Mouse (Mus musculus) kidney, postnatal 0 days (tissue): ENCODE measurements at regions not wholly inside any gene's neighbourhood (a gene's known extent, or its start where the extent isn't known, plus 50 kb on each side); places are given as distances from the start of the nearest gene placed in this dataset.
A peak's percentile ranks its signal among the peaks of the same experiment; 100 is the strongest.

Experiments
- ATAC-seq: fragments of 200-750 bp; cut with Nextera tagmentation; replicated peaks from 2 replicates; pipeline ENCODE4 v1.8.0; 2017; ENCODE audit warnings: low read depth, moderate number of reproducible peaks, moderate TSS enrichment, moderate library complexity; ENCODE audit not compliant: low FRiP score
- DNase-seq: peaks from one replicate; pipeline ENCODE4 v3.0.0-alpha.2; 2016; ENCODE audit warnings: low spot score
- H3K27ac ChIP-seq: fragments of 300-500 bp; sonication (generic); 2 replicates; pipeline ENCODE4 v1.5.1; 2014; ENCODE audit warnings: mild to moderate bottlenecking
- H3K27me3 ChIP-seq: fragments of 300-500 bp; sonication (generic); 2 replicates; pipeline ENCODE4 v1.6.1; 2014; ENCODE audit warnings: low read length, mixed read lengths; ENCODE audit not compliant: insufficient read depth
- H3K36me3 ChIP-seq: fragments of 300-500 bp; sonication (generic); 2 replicates; pipeline ENCODE4 v1.6.1; 2014; ENCODE audit warnings: low read length, mixed read lengths; ENCODE audit not compliant: insufficient read depth
- H3K4me1 ChIP-seq: fragments of 300-500 bp; sonication (generic); replicated peaks from 2 replicates; pipeline ENCODE4 v1.6.1; 2014; ENCODE audit warnings: antibody characterized with exemption, low read length, mixed read lengths; ENCODE audit not compliant: insufficient read depth
- H3K4me2 ChIP-seq: fragments of 300-500 bp; sonication (generic); 2 replicates; pipeline ENCODE4 v1.6.1; 2014; ENCODE audit warnings: mild to moderate bottlenecking, low read length, moderate library complexity, mixed read lengths
- H3K4me3 ChIP-seq: fragments of 300-500 bp; sonication (generic); replicated peaks from 2 replicates; pipeline ENCODE4 v1.5.1; 2014; ENCODE audit warnings: low read depth, low read length
- H3K9ac ChIP-seq: fragments of 300-500 bp; sonication (generic); 2 replicates; pipeline ENCODE4 v1.6.1; 2014; ENCODE audit warnings: low read depth, low read length
- H3K9me3 ChIP-seq: fragments of 300-500 bp; sonication (generic); replicated peaks from 2 replicates; pipeline ENCODE4 v1.6.1; 2016; ENCODE audit warnings: low read length, inconsistent platforms, mixed read lengths
- CTCF ChIP-seq: IDR thresholded peaks from 2 replicates; pipeline ENCODE4 v1.5.1; 2016; ENCODE audit warnings: antibody characterized with exemption, low read depth, mild to moderate bottlenecking, moderate library complexity
- WGBS: fragments of 180-500 bp; shearing (Covaris S2); extraction: QIAGEN DNeasy Blood & Tissue Kit; methylation state at CpG from one replicate; pipeline ENCODE4 v1.1.7; 2014; 5-methylcytosine and 5-hydroxymethylcytosine counted together

DNA sequence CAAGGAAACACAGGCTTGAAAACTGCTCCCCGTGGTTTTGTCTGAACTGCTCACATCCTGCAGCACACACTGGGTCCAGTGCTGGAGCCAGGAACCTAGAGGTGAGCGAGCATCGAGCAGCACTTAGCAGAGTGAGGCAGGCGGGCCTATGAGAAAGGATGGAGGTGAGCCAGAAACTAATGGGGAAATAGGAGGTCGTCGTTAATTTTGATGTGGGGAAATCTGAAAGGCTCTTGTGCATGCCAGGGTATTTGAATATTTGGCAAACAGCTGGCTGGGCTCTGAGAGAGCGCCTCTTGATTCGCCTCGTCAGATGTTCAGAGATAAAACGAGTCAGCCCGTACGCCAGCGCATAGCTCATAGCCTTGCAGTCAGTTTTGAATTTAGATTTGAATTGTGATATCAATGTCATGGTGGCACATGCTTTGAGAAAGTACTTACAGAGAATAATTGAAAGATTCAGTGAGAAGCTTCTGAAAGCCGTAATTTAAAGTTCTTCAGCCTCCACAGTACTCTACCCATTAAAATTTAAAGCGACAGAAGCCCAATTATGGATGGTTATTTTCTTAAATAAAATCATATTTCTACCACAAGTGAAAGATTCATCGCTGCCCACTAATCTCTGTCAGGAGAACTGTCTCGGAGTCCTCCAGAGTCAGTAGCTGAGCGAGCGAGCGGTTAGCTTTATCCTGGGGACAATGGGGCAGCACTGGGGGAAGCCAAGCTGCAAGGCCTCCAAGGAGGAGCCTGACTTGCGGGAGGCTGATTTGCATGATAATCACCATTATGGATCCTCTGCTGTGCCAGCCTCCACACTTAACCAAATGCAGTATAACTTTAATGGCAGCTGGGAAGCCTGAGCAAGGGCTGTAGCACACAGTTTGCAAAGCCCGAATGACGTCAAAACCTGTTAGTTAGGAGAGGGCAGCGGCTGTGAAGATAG lies 227.9 kb upstream of the Nr2f1 start:
- H3K4me2 ChIP-seq, result peak overlapping the region; percentile 57
- peak overlapping the region; percentile 18; the same call in 1 of the 2 replicates for H3K9ac ChIP-seq
- WGBS, result 17% methylated on average over 24 of the region's 24 CpGs
- H3K4me1 ChIP-seq, result no peaks in the 10 kb centered on the region; the same call in 1 of the 2 replicates
- no peaks in the 10 kb centered on the region for H3K36me3 ChIP-seq
- H3K27me3 ChIP-seq, result no peaks in the 10 kb centered on the region
- 0 out of 2 replicates have a peak, but pooled peaks have one; percentile 17 for ATAC-seq
- no peak for TF ChIP-seq CTCF
- H3K4me3 ChIP-seq, result peak overlapping the region; percentile 19
- peak; percentile 43 for DNase-seq
- no peak overlapping the region for H3K27ac ChIP-seq
- no peaks in the 10 kb centered on the region for H3K9me3 ChIP-seq

DNA sequence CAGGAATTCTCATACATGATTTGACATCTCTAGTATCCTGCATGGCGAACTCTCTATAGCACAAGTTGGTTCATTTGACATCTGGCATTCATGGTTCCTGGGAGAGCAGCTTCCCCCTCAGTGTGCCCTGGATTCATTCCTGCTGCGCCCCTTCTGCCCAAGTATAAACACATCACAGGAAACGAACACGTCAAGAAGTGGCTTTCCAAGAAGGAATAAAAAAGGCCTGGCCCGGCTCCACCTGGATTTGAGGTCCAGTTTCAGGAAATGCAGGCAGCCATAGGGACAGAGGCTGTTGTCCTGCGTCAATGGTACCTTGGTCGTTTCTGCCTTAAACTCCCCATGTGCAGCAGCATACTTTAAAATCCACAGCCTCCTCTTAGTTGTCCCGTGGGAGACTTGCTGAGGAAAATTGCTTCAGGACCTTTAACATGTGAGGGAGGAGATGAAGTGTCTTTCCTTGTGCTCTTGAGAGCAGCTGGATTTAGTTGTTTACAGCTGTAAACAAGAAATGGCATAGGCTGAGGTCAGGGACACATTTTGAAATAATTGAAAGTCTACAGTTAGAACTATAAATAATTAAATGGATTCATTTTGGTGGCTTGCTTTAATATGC lies 226.9 kb upstream of the Nr2f1 start:
- peak; percentile 34 for DNase-seq
- no peak overlapping the region for H3K4me2 ChIP-seq

DNA sequence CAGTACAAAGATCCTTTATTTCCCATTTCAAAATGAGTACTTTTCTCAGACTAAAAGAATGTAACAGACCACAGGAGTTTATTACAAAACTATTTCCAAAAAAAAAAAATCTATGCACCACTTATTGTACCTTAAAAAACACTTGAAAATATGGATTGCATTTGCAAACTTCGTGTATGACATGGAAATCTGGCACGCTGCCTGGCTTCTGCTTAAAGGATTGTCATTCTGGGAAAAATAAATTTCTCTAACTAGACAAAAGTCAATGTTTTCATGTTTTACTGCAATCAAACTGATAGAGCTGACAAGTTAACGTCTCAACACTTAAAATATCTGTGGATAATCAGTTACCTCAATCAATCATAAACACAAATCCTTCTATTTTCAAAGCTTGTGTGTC lies 205.5 kb upstream of the Nr2f1 start:
- DNase-seq, result peak; percentile 37

More for the DNA sequence above, 226.9 kb upstream of the Nr2f1 start:
- H3K9me3 ChIP-seq, result no peaks in the 10 kb centered on the region
- no peak for TF ChIP-seq CTCF
- H3K27ac ChIP-seq, result no peak overlapping the region
- no peak overlapping the region for H3K9ac ChIP-seq
- H3K27me3 ChIP-seq, result no peaks in the 10 kb centered on the region
- H3K36me3 ChIP-seq, result no peaks in the 10 kb centered on the region
- no peak for ATAC-seq
- WGBS, result 42% methylated on average over 8 of the region's 8 CpGs
- no peak overlapping the region for H3K4me3 ChIP-seq
- no peaks in the 10 kb centered on the region; the same call in 1 of the 2 replicates for H3K4me1 ChIP-seq

DNA sequence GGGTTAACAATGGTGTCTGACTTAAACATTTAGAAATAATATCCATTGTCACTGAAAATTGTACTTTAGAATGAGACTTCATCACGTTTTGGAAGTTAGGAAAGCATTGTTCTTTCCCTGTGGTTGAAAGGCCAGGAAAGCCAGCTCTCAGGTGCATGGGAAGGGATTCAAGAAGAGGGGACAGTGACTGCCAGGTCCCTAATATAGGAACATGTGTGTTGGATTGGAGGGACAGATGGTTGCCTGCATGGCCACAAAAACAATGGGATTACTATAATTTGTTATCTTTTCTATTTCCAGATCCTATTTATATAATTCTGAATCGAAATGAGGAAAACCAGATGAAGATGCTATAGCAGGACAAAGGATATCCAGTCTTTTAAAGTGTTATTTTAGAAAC lies 184.2 kb upstream of the Nr2f1 start:
- no peak for ATAC-seq
- Histone ChIP-seq H3K4me1 (no peaks in the 10 kb centered on the region), H3K27ac (no peak overlapping the region), H3K4me2 (no peak overlapping the region), H3K9ac (no peak overlapping the region), H3K27me3 (no peaks in the 10 kb centered on the region), H3K9me3 (no peaks in the 10 kb centered on the region), H3K4me3 (no peak overlapping the region), H3K36me3 (no peaks in the 10 kb centered on the region)
- no peak for TF ChIP-seq CTCF
- DNase-seq, result no peak
- 61% methylated on average over 2 of the region's 2 CpGs for WGBS

More for the DNA sequence above, 205.5 kb upstream of the Nr2f1 start:
- H3K36me3 ChIP-seq, result no peaks in the 10 kb centered on the region
- no peak for ATAC-seq
- H3K4me1 ChIP-seq, result no peaks in the 10 kb centered on the region
- no peak overlapping the region for H3K27ac ChIP-seq
- H3K27me3 ChIP-seq, result no peaks in the 10 kb centered on the region
- no peak for TF ChIP-seq CTCF
- H3K4me2 ChIP-seq, result no peak overlapping the region
- H3K9me3 ChIP-seq, result no peaks in the 10 kb centered on the region
- no peak overlapping the region for H3K9ac ChIP-seq
- WGBS, result 43% methylated on average over 3 of the region's 3 CpGs
- H3K4me3 ChIP-seq, result no peak overlapping the region

DNA sequence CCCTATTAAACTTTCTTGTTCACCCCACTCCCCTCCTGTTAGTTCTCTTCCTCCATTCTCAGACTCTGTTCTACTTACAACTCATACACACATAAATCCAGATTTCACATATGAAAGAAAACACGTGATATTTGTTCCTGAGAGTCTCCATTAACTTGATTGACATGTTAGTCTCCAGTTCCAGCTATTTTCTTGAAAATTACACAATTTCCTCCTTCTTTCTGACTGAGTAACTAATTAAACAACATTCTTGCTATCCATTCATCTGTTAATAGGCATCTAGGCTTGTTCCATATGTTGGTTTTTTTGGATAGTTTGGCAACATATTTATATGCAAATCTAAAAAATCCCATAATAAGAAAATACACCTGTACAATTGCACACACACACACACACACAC lies 161.7 kb upstream of the Nr2f1 start:
- H3K27ac ChIP-seq, result no peak overlapping the region
- no peak overlapping the region for H3K4me3 ChIP-seq
- no peak overlapping the region for H3K4me2 ChIP-seq
- H3K9me3 ChIP-seq, result no peaks in the 10 kb centered on the region
- 39% methylated on average over 1 of the region's 1 CpGs for WGBS
- no peak overlapping the region for H3K9ac ChIP-seq
- DNase-seq (no peak), ATAC-seq (no peak)
- no peaks in the 10 kb centered on the region for H3K36me3 ChIP-seq
- no peaks in the 10 kb centered on the region for H3K4me1 ChIP-seq
- no peaks in the 10 kb centered on the region for H3K27me3 ChIP-seq
- TF ChIP-seq CTCF, result no peak

DNA sequence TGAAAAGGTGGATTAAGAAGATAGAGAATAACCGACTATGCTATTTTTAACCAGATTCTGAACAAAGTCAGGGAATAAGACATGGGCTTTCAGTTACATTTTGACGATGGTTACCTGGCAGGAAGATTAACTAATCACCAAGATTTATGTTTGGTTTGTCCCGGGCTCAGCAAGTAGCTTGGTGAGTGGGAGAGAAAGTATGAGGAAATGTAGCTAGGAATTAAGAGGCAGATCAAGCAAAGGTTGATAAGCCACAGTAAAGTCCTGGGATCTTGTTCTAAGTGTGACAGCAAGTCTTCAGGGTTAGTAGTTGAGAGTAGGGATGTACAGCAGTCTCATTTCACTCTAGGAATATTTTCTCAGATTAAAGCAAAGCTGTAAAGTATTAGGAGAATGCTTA lies 149.3 kb upstream of the Nr2f1 start:
- ATAC-seq, result no peak
- Histone ChIP-seq H3K4me3 (no peak overlapping the region), H3K4me2 (no peak overlapping the region), H3K4me1 (no peaks in the 10 kb centered on the region), H3K9me3 (no peaks in the 10 kb centered on the region), H3K36me3 (no peaks in the 10 kb centered on the region), H3K27me3 (no peaks in the 10 kb centered on the region), H3K27ac (no peak overlapping the region), H3K9ac (no peak overlapping the region)
- WGBS, result 25% methylated on average over 3 of the region's 3 CpGs
- peak; percentile 40 for DNase-seq
- no peak for TF ChIP-seq CTCF
